Mouse (Mus musculus) cerebellum, adult 8-10 months (tissue): ENCODE measurements around the gene Tubg1.
A peak's percentile ranks its signal among the peaks of the same experiment; 100 is the strongest.

Experiments
- DNase-seq: peaks from one replicate; pipeline ENCODE4 v3.0.0; 2022

The Tubg1 gene

DNA sequence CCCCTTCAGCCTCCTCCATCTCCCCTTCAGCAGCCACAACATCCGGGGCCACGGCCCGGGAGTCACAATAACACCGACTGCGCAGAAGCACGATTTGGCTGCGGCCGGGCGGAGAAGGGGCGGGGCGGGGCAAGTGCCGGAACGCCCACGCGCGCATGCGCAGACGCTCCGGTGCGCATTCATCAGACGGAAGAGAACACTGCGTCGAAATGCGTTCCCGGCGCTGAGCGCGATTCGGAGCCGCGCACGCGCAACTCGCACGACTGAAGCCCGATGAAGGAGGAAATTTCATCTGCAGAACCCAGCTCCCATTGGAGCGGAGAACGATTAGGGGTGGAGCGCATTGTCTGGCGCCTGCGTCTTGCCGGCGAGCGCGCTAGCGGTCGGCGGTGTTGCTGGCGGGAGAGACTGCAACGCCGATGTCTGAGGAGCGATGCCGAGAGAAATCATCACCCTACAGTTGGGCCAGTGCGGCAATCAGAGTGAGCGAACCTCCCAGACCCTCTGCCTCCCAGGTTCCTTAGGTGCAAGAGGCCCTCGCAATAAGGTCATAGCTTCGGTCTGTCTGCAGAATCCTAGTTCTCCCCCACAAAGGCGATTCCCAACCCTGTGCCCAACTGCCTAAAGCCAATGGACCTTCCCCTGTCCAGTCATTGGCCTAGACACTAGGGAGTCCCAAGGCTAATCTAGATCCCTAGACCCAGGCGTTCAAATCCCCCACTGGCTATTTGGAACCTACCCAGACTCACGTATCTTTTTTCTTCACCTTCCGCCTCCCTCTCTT lies at the start of gene Tubg1, which contains the start of gene Retreg3:
Gene Tubg1 (plus strand): TSS at position 178 of the 784 bp plus-strand sequence.
Gene Retreg3 (minus strand): TSS at position 133 of the 784 bp plus-strand sequence.
- DNase-seq, result peak; percentile 99

DNA sequence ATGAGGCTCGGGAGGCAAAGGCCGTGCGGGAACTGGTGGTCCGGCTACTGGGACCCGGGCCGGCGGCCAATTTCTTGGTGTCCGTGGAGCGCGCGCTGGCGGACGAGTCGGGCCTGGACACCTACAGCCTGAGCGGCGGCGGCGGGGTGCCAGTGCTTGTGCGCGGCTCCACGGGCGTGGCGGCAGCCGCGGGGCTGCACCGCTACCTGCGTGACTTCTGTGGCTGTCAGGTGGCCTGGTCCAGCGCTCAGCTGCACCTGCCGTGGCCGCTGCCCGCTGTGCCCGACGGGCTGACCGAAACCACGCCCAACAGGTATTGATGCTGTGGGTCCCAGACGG lies 49.6 kb upstream of the Tubg1 start:
- DNase-seq, result no peak

- no peak for DNase-seq
Observed at GRCm38 (mm10) chr11:101070987-101071386, 48.8 kb upstream of the Tubg1 start.

GRCm38 (mm10) chr11:101071810-101072428 lies 47.8 kb upstream of the Tubg1 start:
- no peak for DNase-seq

GRCm38 (mm10) chr11:101078121-101078520 lies 41.6 kb upstream of the Tubg1 start, which contains the start of gene Hsd17b1:
TSS of gene Hsd17b1 (plus strand) at chr11:101078411.
- no peak for DNase-seq

DNA sequence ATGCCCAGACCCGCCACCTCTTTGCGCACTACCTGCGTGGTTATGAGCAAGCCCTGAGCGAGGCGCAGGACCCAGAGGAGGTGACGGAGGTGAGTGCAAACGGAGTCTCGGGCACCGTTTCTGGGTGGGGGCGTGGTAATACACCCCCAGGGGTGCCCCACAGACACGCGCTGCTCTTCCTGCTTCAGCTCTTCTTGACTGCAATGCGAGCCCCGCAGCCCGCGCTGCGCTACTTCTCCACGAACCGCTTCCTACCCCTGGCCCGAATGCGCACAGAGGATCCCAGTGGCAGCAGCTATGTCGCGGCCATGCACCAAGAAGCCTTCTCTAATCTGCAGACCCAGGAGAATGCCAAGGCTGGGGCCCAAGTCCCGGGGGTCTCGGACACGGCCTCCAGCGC lies 40.0 kb upstream of the Tubg1 start:
- no peak for DNase-seq

DNA sequence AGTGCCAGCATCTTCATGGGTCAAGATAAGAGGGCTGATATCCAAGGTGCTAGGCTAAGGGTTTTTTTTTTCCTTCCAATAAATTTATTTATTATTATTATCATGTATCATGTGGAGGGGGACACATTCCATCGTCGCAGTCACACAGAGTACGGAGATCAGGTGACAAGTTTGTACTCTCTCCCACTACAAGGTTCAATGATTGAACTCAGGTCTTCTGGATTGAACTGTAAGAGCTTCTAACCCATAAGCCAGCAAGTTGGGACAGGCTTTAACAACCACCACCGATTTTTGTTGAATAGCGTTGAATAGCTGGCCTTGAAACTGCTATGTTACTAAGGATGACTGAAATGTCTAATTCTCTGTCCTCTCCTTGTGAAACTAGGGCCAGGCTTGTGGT lies 39.3 kb upstream of the Tubg1 start:
- no peak for DNase-seq

DNA sequence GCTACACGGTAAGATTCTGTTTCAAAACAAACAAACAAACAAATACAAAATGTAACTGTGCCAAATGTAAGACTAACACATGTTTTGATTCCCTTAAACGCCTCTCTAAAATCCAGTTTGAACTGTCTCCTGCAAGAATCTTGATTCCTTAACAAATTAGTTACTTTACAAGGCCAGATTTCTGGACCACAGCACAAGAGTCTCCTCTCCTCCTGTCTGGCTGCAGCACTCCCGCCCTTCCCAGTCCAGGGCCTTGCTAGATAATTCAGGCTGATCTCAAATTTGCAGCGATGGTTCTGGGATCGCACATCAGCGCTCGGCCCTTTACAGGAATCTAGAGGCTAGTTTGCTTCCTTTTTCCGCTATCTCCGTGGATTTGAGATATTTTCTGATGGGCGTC lies 38.1 kb upstream of the Tubg1 start:
- DNase-seq, result no peak

- DNase-seq, result peak; percentile 82
Observed at GRCm38 (mm10) chr11:101082208-101083082, 37.3 kb upstream of the Tubg1 start, which contains the start of gene Coasy. TSS of gene Coasy (plus strand) at chr11:101082565.

- DNase-seq, result peak; percentile 59
Observed at GRCm38 (mm10) chr11:101083083-101083697, 36.5 kb upstream of the Tubg1 start.

DNA sequence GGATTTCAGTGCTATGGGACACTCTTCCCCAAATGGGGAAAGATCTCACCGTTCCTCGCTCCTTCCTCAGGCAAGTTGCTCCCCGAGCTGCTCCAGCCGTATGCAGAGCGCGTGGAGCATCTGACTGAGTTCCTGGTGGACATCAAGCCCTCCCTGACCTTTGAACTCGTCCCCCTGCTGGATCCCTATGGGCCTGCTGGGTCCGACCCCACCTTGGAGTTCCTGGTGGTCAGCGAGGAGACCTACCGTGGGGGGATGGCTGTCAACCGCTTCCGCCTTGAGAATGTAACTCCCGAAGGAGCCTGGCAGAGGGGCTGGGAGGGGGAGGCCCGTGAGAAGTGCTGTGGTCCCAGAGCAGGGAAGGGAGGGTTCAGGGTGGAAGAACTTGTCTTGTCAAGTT lies 35.5 kb upstream of the Tubg1 start:
- DNase-seq, result peak; percentile 29

DNA sequence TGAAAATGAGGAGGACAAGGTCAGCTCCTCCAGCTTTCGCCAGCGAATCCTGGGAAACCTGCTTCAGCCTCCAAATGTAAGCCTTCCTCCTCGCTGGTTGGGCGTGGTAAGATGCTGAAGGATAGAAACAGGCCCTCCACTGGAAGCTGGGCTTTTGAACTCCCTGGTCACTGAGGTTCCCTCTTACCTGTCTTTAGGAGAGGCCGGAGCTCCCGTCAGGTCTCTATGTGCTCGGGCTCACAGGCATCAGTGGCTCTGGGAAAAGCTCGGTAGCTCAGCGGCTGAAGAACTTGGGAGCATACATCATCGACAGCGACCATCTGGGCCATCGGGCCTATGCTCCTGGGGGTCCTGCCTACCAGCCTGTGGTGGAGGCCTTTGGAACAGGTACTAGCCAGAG lies 34.9 kb upstream of the Tubg1 start:
- peak; percentile 23 for DNase-seq

- DNase-seq, result peak; percentile 21
Observed at GRCm38 (mm10) chr11:101085617-101086322, 34.0 kb upstream of the Tubg1 start.

DNA sequence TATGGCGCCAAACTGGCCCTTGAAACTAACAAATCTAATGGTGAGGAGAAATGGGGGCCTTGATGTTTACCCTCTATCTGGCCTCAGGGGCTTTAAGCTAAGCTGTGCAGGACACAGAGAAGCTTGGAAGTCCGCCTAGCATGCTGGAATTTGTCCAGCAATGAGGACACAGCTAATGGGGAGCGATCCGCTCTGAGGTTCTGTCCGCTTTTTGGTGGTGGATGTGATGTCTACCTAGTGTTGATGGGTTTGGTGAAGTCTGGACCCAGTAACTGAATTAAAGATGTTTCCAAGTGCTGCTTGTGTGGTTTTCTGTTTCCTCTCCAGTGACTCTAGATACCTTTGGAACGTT lies 33.4 kb upstream of the Tubg1 start:
- peak; percentile 47 for DNase-seq

DNA sequence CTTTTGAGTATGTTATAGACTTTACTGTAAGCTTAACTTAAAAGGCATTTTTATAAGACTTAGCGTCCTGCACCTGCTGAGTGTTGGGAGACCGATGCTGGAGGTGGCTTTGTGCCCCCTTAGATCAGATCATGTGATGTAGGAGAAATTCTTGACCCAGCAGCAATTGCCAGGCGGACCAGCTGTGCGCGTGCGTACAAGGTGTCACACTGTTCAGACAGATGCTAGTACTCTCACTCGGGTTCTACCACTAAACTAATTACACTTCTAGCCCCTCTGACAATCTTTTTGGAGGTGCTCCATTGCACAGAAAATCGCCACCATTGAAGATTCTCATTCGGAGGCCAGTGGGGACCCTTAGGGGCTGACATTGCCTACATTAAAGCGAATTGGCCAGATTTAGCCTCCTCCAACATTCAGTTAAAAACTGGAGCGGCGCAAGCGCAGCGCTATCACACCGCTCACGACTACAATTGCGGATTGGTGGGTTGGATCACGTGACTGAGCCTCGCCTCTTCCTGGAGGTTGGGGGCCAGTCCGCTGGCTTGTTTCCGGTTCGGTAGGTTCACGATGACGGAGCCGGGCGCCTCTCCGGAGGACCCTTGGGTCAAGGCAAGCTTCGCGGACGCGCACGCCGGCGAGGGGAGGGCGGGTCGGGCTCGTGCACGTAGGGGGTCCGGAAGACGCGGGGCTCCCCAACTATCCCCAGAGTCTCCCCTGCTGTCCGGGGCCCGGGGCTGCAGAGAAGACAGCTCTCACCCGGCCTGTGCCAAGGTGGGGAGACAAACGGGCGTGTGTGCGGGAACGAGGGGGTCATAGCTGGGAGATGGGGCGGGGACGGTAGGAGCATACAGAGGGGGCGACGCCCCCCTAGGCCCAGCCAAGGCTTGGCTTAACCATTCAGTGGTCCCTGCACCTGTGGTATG lies 32.7 kb upstream of the Tubg1 start, which contains the start of gene Mlx:
Gene Mlx (plus strand): TSS at position 522 of the 926 bp plus-strand sequence.
- peak; percentile 88 for DNase-seq

GRCm38 (mm10) chr11:101087682-101088055 lies 32.1 kb upstream of the Tubg1 start:
- no peak for DNase-seq

DNA sequence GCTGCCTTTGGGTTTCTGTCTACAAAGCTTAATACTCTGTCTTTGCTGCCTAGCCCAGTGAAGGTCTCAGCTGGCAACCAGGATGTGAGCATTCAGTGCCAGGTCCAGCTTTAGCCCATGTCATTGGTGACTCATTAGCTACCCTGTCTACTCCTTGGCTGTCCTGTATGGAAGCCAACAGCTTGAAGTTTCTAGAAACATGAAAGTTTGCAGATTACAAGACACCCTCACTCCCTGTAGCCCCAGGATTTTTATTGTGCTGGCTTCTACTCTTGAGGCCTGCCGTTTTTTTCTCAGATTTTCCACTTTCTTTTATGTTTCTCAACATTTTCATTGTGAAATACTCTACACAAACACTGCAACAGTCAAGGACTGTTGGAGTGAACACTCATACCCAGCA lies 29.8 kb upstream of the Tubg1 start:
- DNase-seq, result no peak

DNA sequence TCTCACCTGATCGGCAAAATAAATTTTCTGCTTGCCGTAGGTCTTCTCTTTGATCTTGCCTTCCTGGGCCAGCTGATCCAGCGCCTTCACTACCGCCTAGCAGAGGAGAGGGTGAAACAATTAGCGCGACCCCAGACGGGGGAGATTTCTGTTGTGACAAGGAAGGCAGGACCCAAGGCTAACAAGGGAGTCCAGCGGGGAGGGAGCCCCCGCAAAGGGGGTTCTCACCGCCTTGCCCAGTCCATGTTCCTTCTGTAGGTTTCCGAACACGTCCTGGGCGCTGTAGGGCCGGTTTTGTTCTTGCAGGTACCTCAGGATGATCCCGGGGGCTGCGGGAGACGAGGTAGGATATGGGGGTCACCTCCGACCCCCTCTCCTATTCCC lies 24.8 kb upstream of the Tubg1 start:
- no peak for DNase-seq

DNA sequence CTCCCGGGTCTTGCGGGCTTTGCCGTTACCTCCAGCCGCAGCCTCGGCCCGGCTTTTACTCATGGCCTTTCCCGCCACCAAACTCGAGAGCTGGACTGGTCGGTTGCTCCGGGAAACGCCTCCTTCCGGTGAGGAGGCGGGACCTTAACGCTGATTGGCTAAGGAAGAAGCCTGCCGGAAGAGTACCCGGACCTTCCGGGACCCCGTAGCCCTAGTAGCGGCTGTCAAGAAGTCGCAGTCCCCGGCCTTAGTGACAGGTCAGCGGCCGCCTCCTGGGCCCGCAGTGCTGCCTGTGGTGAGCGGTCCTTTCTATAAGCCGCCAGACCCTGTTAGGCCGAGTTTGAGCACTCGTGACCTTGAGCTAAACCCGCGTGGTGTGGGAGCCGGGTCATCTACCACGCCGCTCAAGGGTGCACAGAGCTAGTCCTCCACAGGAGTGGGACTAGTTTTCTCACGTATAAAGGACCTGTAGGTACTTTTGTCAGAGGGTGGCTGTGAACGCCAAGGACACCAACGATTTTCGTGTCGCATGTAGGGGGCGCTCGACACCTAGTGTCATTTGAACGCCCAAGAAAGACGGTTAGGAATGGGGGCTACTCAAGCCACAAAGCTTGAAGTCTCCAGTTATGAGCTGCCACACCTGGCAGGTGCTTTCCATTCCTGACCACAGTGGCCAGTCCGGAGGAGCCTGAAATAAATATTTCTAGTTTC lies 24.3 kb upstream of the Tubg1 start, which contains the start of gene Psmc3ip:
Gene Psmc3ip (minus strand): TSS at position 123 of the 711 bp plus-strand sequence.
- DNase-seq, result peak; percentile 93

GRCm38 (mm10) chr11:101098231-101098630 lies 21.5 kb upstream of the Tubg1 start:
- no peak for DNase-seq
